Mouse (Mus musculus) layer of hippocampus, postnatal 14 days (tissue): ENCODE measurements at regions not wholly inside any gene's neighbourhood (a gene's known extent, or its start where the extent isn't known, plus 50 kb on each side); places are given as distances from the start of the nearest gene placed in this dataset.

Experiments
- DNase-seq, 2 experiments: peaks; one replicate each; pipeline ENCODE4 v3.0.0; 2021 to 2022; ENCODE audit warnings: low spot score in 2 of 2, mixed read lengths in 1 of 2

GRCm38 (mm10) chr6:143482272-143482671 lies 315.3 kb downstream of the Etnk1 start:
- DNase-seq: no peak

GRCm38 (mm10) chr6:143482868-143483267 lies 315.8 kb downstream of the Etnk1 start:
- DNase-seq: no peak

GRCm38 (mm10) chr6:143484941-143485340 lies 317.9 kb downstream of the Etnk1 start:
- no peak for DNase-seq

- DNase-seq: no peak
These were observed 320.0 kb downstream of the Etnk1 start for GRCm38 (mm10) chr6:143487003-143487402.

GRCm38 (mm10) chr6:143490019-143490418 lies 323.0 kb downstream of the Etnk1 start:
- DNase-seq: no peak

GRCm38 (mm10) chr6:143491380-143491779 lies 324.4 kb downstream of the Etnk1 start:
- no peak for DNase-seq

GRCm38 (mm10) chr6:143493543-143493942 lies 326.5 kb downstream of the Etnk1 start:
- DNase-seq: no peak

GRCm38 (mm10) chr6:143494341-143494740 lies 327.3 kb downstream of the Etnk1 start:
- DNase-seq: no peak

- DNase-seq: no peak
These were observed 327.9 kb downstream of the Etnk1 start for GRCm38 (mm10) chr6:143494886-143495285.

- no peak for DNase-seq
These were observed 331.7 kb downstream of the Etnk1 start for GRCm38 (mm10) chr6:143498764-143499163.

- DNase-seq: no peak
These were observed 332.4 kb downstream of the Etnk1 start for GRCm38 (mm10) chr6:143499259-143500043.

- DNase-seq: no peak
These were observed 335.8 kb downstream of the Etnk1 start for GRCm38 (mm10) chr6:143502803-143503202.

- DNase-seq: no peak
These were observed 336.9 kb downstream of the Etnk1 start for GRCm38 (mm10) chr6:143503953-143504352.

- DNase-seq: no peak
These were observed 346.4 kb downstream of the Etnk1 start for GRCm38 (mm10) chr6:143513459-143513858.

- no peak for DNase-seq
These were observed 348.1 kb downstream of the Etnk1 start for GRCm38 (mm10) chr6:143515137-143515536.

GRCm38 (mm10) chr6:143516746-143517145 lies 349.7 kb downstream of the Etnk1 start:
- DNase-seq: no peak

- no peak for DNase-seq
These were observed 351.5 kb downstream of the Etnk1 start for GRCm38 (mm10) chr6:143518476-143518875.

GRCm38 (mm10) chr6:143519668-143520067 lies 352.6 kb downstream of the Etnk1 start:
- no peak for DNase-seq

GRCm38 (mm10) chr6:143525092-143525491 lies 358.1 kb downstream of the Etnk1 start:
- no peak for DNase-seq

- DNase-seq: no peak
These were observed 361.9 kb downstream of the Etnk1 start for GRCm38 (mm10) chr6:143528898-143529297.

- DNase-seq: no peak
These were observed 363.6 kb downstream of the Etnk1 start for GRCm38 (mm10) chr6:143530372-143531224.

- DNase-seq: no peak
These were observed 364.5 kb downstream of the Etnk1 start for GRCm38 (mm10) chr6:143531477-143531876.
